Mouse (Mus musculus) myocyte (in vitro differentiated cells): ENCODE results near the gene Gucy2e. TPM values are rescaled to one million over a fixed set of nuclear protein-coding genes. Genes with fewer than 3 reads are reported as not detected.

ENCODE experiments used
- H3K27me3 ChIP-seq: one replicate; pipeline ENCODE4 v1.6.1; 2011; ENCODE audit not compliant: control insufficient read depth, insufficient read depth, insufficient read length
- H3K36me3 ChIP-seq: one replicate; pipeline ENCODE4 v1.6.1; 2011; ENCODE audit not compliant: control insufficient read depth, insufficient read depth
- H3K4me2 ChIP-seq: one replicate; pipeline ENCODE4 v1.6.1; 2011; ENCODE audit warnings: low read depth, control low read depth
- H3K4me3 ChIP-seq: one replicate; pipeline ENCODE4 v1.5.1; 2011; ENCODE audit warnings: mild to moderate bottlenecking, control low read depth, moderate library complexity
- H3K79me2 ChIP-seq: one replicate; pipeline ENCODE4 v1.6.1; 2011; ENCODE audit not compliant: control insufficient read depth, insufficient read depth
- H3ac ChIP-seq: one replicate; pipeline ENCODE4 v1.6.1; 2011; ENCODE audit not compliant: control insufficient read depth, insufficient read length
- CEBPB ChIP-seq: IDR thresholded peaks from 2 replicates; pipeline ENCODE4 v1.6.1; 2011; ENCODE audit warnings: mild to moderate bottlenecking, moderate library complexity; ENCODE audit not compliant: poor library complexity, insufficient read depth, severe bottlenecking
- E2F4 ChIP-seq: IDR thresholded peaks from one replicate; pipeline ENCODE4 v1.6.1; 2011; ENCODE audit warnings: mild to moderate bottlenecking, control low read depth, moderate library complexity; ENCODE audit not compliant: insufficient read depth
- MAX ChIP-seq: IDR thresholded peaks from one replicate; pipeline ENCODE4 v1.6.1; 2011; ENCODE audit warnings: low read depth, mild to moderate bottlenecking, control low read depth
- MYOD1 ChIP-seq, 3 experiments: IDR thresholded peaks; one replicate each; pipeline ENCODE4 v1.6.1; 2011; ENCODE audit warnings: control low read depth in 2 of 3, low read depth in 2 of 3, mild to moderate bottlenecking in 2 of 3, moderate library complexity in 1 of 3; ENCODE audit not compliant: insufficient read length in 2 of 3, control insufficient read depth in 1 of 3
- MYOG ChIP-seq, 3 experiments: IDR thresholded peaks; one replicate each; pipeline ENCODE4 v1.6.1; 2011; ENCODE audit warnings: control low read depth in 2 of 3, low read depth in 2 of 3, mild to moderate bottlenecking in 2 of 3; ENCODE audit not compliant: insufficient read length in 2 of 3, control insufficient read depth in 1 of 3, insufficient read depth in 1 of 3
- POLR2A ChIP-seq: IDR thresholded peaks from one replicate; pipeline ENCODE4 v1.6.1; 2011; ENCODE audit warnings: low read depth, mild to moderate bottlenecking, control low read depth, moderate library complexity; ENCODE audit not compliant: insufficient read length
- POLR2AphosphoS2 ChIP-seq: IDR thresholded peaks from one replicate; pipeline ENCODE4 v1.6.1; 2011; ENCODE audit warnings: low read depth, control low read depth; ENCODE audit not compliant: insufficient read length
- REST ChIP-seq: IDR thresholded peaks from one replicate; pipeline ENCODE4 v1.6.1; 2011; ENCODE audit warnings: mild to moderate bottlenecking, control low read depth, moderate library complexity; ENCODE audit not compliant: insufficient read depth, insufficient read length
- SRF ChIP-seq: IDR thresholded peaks from one replicate; pipeline ENCODE4 v1.6.1; 2011; ENCODE audit warnings: low read depth; ENCODE audit not compliant: control insufficient read depth, insufficient read length
- TCF12 ChIP-seq: IDR thresholded peaks from one replicate; pipeline ENCODE4 v1.6.1; 2011; ENCODE audit warnings: mild to moderate bottlenecking, control low read depth; ENCODE audit not compliant: poor library complexity, insufficient read depth, severe bottlenecking
- TCF3 ChIP-seq: IDR thresholded peaks from one replicate; pipeline ENCODE4 v1.6.1; 2011; ENCODE audit warnings: low read depth, control low read depth; ENCODE audit not compliant: insufficient read length
- USF1 ChIP-seq: IDR thresholded peaks from one replicate; pipeline ENCODE4 v1.6.1; 2011; ENCODE audit warnings: low read depth, mild to moderate bottlenecking, control low read depth, moderate library complexity
- polyA plus RNA-seq: library from polyadenylated mRNA; unstranded; fragments of >200 nt; fragmentation: generic; extraction: Trizol; gene quantifications from one replicate; pipeline ENCODE4 v1.2.1, GENCODE M21; 2012; ENCODE audit warnings: missing spikeins

Gucy2e gene
- polyA plus RNA-seq, 1 experiment = not detected

GRCm38 (mm10) chr11:69185031-69185430 lies 51.8 kb downstream of the Gucy2e start:
- Histone ChIP-seq H3K79me2 (no peaks in the 10 kb centered on the region), H3K36me3 (no peaks in the 10 kb centered on the region), H3K4me2 (no peak overlapping the region), H3K27me3 (peaks cover 5% of the 10 kb centered on the region), H3K4me3 (no peak overlapping the region), H3ac (no peak overlapping the region)
- no peak for TF ChIP-seq USF1
- no peak for TF ChIP-seq TCF12
- TF ChIP-seq CEBPB = no peak
- TF ChIP-seq POLR2AphosphoS2 = no peak
- no peak for TF ChIP-seq TCF3
- no peak for TF ChIP-seq MYOG (IDR thresholded peaks at IDR 0.05; ENCODE audit: control insufficient read depth in 1 of 3, insufficient read depth in 1 of 3, insufficient read length in 2 of 3, low read depth in 2 of 3)

- Histone ChIP-seq H3K4me3 (no peak overlapping the region), H3K27me3 (no peaks in the 10 kb centered on the region), H3K79me2 (no peaks in the 10 kb centered on the region), H3ac (no peak overlapping the region), H3K4me2 (no peak overlapping the region), H3K36me3 (no peaks in the 10 kb centered on the region)
- TF ChIP-seq MYOD1 (IDR thresholded peaks at IDR 0.05; ENCODE audit: control insufficient read depth in 1 of 3, insufficient read length in 2 of 3, low read depth in 2 of 3) (no peak), MAX (no peak), POLR2AphosphoS2 (no peak), CEBPB (no peak), MYOG (IDR thresholded peaks at IDR 0.05; ENCODE audit: control insufficient read depth in 1 of 3, insufficient read depth in 1 of 3, insufficient read length in 2 of 3, low read depth in 2 of 3) (no peak), E2F4 (no peak), USF1 (no peak), TCF12 (no peak), REST (no peak), TCF3 (no peak), SRF (no peak), POLR2A (no peak)
Measured at GRCm38 (mm10) chr11:69180120-69180519, 56.7 kb downstream of the Gucy2e start.

GRCm38 (mm10) chr11:69179512-69179911 lies 57.3 kb downstream of the Gucy2e start:
- TF ChIP-seq REST (no peak), E2F4 (no peak), MAX (no peak), SRF (no peak), USF1 (no peak), MYOG (IDR thresholded peaks at IDR 0.05; ENCODE audit: control insufficient read depth in 1 of 3, insufficient read depth in 1 of 3, insufficient read length in 2 of 3, low read depth in 2 of 3) (no peak), TCF12 (no peak), MYOD1 (IDR thresholded peaks at IDR 0.05; ENCODE audit: control insufficient read depth in 1 of 3, insufficient read length in 2 of 3, low read depth in 2 of 3) (no peak), CEBPB (no peak), TCF3 (no peak), POLR2AphosphoS2 (no peak), POLR2A (no peak)
- H3K4me2 ChIP-seq = no peak overlapping the region
- no peaks in the 10 kb centered on the region for H3K79me2 ChIP-seq
- H3K27me3 ChIP-seq = no peaks in the 10 kb centered on the region
- H3K4me3 ChIP-seq = no peak overlapping the region
- H3K36me3 ChIP-seq = no peaks in the 10 kb centered on the region
- H3ac ChIP-seq = no peak overlapping the region

GRCm38 (mm10) chr11:69178525-69178924 lies 58.3 kb downstream of the Gucy2e start:
- TF ChIP-seq CEBPB = no peak
- no peak for TF ChIP-seq SRF
- no peak for TF ChIP-seq TCF12
- no peak for TF ChIP-seq REST
- TF ChIP-seq USF1 = no peak
- TF ChIP-seq TCF3 = no peak
- no peak for TF ChIP-seq E2F4
- no peak for TF ChIP-seq MYOD1 (IDR thresholded peaks at IDR 0.05; ENCODE audit: control insufficient read depth in 1 of 3, insufficient read length in 2 of 3, low read depth in 2 of 3)
- TF ChIP-seq MAX = no peak
- TF ChIP-seq POLR2A = no peak
- no peak for TF ChIP-seq POLR2AphosphoS2
- no peak for TF ChIP-seq MYOG (IDR thresholded peaks at IDR 0.05; ENCODE audit: control insufficient read depth in 1 of 3, insufficient read depth in 1 of 3, insufficient read length in 2 of 3, low read depth in 2 of 3)
- Histone ChIP-seq H3K27me3 (no peaks in the 10 kb centered on the region), H3ac (no peak overlapping the region), H3K4me3 (no peak overlapping the region), H3K36me3 (no peaks in the 10 kb centered on the region), H3K79me2 (no peaks in the 10 kb centered on the region), H3K4me2 (no peak overlapping the region)

- H3K4me3 ChIP-seq = no peak overlapping the region
- H3K36me3 ChIP-seq = no peaks in the 10 kb centered on the region
- H3K79me2 ChIP-seq = no peaks in the 10 kb centered on the region
- no peaks in the 10 kb centered on the region for H3K27me3 ChIP-seq
- TF ChIP-seq TCF3 (no peak), E2F4 (no peak), MYOD1 (IDR thresholded peaks at IDR 0.05; ENCODE audit: control insufficient read depth in 1 of 3, insufficient read length in 2 of 3, low read depth in 2 of 3) (no peak)
- no peak overlapping the region for H3K4me2 ChIP-seq
- H3ac ChIP-seq = no peak overlapping the region
Measured at GRCm38 (mm10) chr11:69174722-69175121, 62.1 kb downstream of the Gucy2e start.
